Mouse (Mus musculus) lung, postnatal 25 days (tissue): ENCODE measurements around the gene Kcnj16.
A peak's percentile ranks its signal among the peaks of the same experiment; 100 is the strongest.

Experiments
- DNase-seq: peaks from one replicate; pipeline ENCODE4 v3.0.0; 2022; ENCODE audit warnings: low spot score

Gene Kcnj16

DNA sequence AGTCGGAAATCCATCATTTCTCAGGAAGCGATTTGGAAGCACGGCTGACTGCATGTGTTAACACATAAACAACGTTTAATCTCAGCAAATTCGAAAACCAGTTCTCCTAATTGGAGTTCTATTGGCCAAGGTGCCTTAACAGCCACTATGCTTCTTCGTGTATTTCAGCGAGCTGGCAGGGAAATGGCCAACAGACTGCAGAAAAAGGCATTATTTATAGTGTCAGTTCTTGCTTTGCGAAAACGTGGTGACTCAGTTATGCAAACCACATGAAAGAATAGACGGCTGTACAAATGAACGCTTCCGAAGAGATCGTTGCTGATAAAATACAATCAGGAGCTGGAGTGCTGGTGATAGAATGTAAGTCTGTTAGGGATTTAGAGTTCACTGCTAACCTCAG is 88.2 kb downstream of the Kcnj16 start:
- no peak for DNase-seq

GRCm38 (mm10) chr11:111057435-111057834 is 89.6 kb downstream of the Kcnj16 start:
- no peak for DNase-seq

DNA sequence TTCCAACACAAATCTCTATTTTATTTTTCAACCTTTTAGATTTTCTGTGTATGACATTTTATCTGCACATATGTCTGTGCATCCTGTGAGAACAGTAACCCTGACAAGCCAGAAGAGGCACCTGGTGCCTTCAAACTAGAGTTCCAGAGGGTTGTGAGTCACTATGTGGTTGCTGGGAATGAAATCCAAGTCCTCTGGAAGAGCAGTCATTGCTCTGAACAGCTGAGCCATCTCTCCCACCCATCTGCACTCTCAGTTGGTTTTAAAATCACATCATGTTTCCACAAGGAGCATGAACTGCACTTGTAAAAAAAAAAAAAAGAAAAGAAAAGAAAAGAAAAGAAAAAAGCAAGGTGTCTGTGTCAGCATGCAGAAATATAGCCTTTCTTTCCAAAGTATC is 91.6 kb downstream of the Kcnj16 start:
- DNase-seq, result no peak

- no peak for DNase-seq
Observed at GRCm38 (mm10) chr11:111060216-111060615, 92.4 kb downstream of the Kcnj16 start.

- DNase-seq, result peak; percentile 53
Observed at GRCm38 (mm10) chr11:111064751-111065527, 97.1 kb downstream of the Kcnj16 start.

DNA sequence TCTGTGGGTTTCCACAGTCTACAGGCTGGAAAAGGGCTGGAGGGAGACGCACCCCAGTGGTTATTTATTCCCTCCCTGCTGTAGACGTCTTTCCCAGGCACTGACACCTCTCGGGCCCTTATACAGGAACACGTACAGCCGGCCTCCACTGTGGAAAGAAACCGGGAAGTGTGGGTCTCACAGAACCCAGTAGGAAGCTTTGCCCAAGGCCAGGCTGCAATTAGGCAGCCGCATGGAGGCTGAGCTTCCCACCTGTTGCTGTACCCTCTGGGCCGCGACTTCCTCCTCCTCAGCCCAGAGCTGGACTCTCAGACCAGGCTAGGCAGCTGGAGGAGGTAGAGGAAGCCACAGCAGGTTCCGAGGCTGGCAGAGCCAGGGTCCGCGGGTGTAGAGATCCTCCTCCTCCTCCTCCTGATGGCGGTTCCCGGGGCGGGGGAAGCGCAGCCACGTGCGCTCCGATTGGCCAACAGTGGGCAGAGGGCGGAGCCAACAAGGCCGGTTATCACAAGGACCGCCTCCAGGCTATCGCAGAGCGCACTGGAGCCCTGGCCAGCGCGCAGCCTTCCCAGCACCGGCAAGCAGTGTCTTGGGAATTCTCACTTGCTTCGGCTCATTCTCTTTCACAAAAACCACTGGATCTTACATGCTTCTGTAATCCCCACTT is 97.9 kb downstream of the Kcnj16 start, which contains the start of gene Kcnj2:
TSS of gene Kcnj2 (plus strand) at position 530 of the 664 bp plus-strand sequence.
- peak; percentile 95 for DNase-seq

DNA sequence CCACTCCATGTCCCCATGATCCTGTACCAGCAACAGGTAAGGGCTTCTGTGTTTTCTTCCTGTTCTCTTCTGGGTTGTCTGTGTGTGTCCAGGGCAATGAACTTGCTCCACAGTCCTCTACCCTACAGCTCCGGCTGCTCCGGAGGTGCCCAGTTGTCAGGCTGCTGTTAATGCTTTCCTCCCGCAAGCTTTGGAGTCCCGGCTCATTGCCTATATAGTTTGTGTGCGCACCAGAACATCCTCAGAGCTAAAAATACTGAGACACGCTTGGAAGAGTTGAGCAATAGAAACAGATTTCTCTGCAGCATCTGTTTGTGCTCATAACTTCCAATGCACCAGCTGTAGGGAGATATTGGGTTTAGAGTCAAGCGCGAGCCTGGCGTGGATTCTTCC is 98.5 kb downstream of the Kcnj16 start:
- peak; percentile 11 for DNase-seq

GRCm38 (mm10) chr11:111067787-111068186 is 100.0 kb downstream of the Kcnj16 start:
- no peak for DNase-seq

DNA sequence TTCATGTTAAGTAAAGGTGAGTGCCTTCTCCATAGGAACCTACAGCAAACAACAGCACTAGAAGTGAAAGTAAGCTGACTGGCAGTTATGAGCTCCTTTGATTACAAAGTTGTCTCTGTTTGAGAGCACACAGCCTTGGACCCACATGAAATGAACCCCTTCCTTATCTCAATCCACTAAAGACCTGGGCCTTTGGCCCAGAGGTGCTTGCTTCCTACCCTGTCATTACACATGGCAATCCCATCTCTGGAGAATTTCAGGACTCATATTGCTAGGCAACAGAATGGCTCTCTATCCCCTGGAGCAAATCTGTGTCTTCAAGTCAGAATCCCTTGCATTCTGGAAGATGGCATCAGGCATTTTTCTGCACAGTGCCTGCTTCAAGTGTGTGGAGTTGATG is 102.6 kb downstream of the Kcnj16 start:
- no peak for DNase-seq

DNA sequence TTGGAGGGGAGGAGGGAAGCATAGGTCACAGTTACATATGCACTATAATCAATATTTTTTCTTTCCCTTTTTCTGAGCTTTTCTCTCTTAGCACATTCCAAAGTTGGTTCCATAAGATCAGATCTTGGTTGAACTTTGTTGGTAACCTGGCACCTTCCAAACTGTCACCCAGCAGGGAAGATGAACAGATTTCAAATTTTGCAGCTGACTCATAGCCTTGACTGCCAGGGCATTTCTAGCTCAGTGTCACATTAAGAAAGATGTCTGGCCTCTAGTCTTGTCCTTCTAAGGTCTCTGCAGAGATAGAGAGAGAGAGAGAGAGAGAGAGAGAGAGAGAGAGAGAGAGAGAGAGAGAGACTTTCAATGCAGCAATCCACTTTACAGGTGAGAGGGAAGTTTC is 106.3 kb downstream of the Kcnj16 start:
- DNase-seq, result no peak
